Comparison of ENCODE assay signal across 21 mouse cellular contexts in genomic region chr5:148899361-148899760, GRCm38 (mm10). TPM values are rescaled to one million over a fixed set of nuclear protein-coding genes. Genes with fewer than 3 reads are reported as not detected.
DNase-seq lines count a peak whose midpoint lies in the region; ATAC-seq and TF ChIP-seq lines count a peak whose summit lies in the region.
"Had no signal": no experiment of that assay in that cellular context is flagged by ENCODE, and none has a peak within 500 bp of the region (broad histone marks: within the 10 kb centered on the region; RNA-seq: fewer than 3 reads in every experiment).

No protein-coding gene starts in this region.

- no peak for TF ChIP-seq EP300 in liver, postnatal 0 days (IDR thresholded peaks at IDR 0.05; ENCODE audit: low read depth)

- H3K9ac ChIP-seq in kidney, embryonic 15.5 days, result no peak overlapping the region
- H3K9ac ChIP-seq in liver, embryonic 12.5 days, result no peak overlapping the region
- H3K9ac ChIP-seq in liver, postnatal 0 days (replicated peaks), result no peak overlapping the region
- H3K9ac ChIP-seq in liver, embryonic 15.5 days, result no peak overlapping the region
- H3K9ac ChIP-seq: embryonic facial prominence, embryonic 12.5 days; forebrain, postnatal 0 days; hindbrain, embryonic 13.5 days; liver, embryonic 14.5 days had no signal

- peaks cover 23% of the 10 kb centered on the region for H3K4me1 ChIP-seq in kidney, embryonic 15.5 days
- H3K4me1 ChIP-seq in liver, embryonic 12.5 days, result peaks cover 62% of the 10 kb centered on the region
- peaks cover 12% of the 10 kb centered on the region for H3K4me1 ChIP-seq in liver, postnatal 0 days (ENCODE audit: insufficient read depth)
- peaks cover 60% of the 10 kb centered on the region for H3K4me1 ChIP-seq in liver, embryonic 15.5 days (replicated peaks)

- no peak for ATAC-seq in kidney, embryonic 15.5 days (replicated peaks; ENCODE audit: low FRiP score)
- ATAC-seq in liver, embryonic 12.5 days, result no peak
- ATAC-seq in liver, postnatal 0 days, result no peak
- ATAC-seq in liver, embryonic 15.5 days (ENCODE audit: insufficient read depth), result no peak
- ATAC-seq: activated CD4-positive, CD25-positive, alpha-beta regulatory T cell, adult 4 months; forebrain, postnatal 0 days had no signal

- H3K36me3 ChIP-seq in kidney, embryonic 15.5 days, result peaks cover 21% of the 10 kb centered on the region
- peaks cover 47% of the 10 kb centered on the region for H3K36me3 ChIP-seq in liver, embryonic 12.5 days
- H3K36me3 ChIP-seq in liver, postnatal 0 days (replicated peaks; ENCODE audit: insufficient read depth, low read length), result peaks cover 27% of the 10 kb centered on the region
- H3K36me3 ChIP-seq in liver, embryonic 15.5 days (replicated peaks), result peaks cover 32% of the 10 kb centered on the region

- TF ChIP-seq CTCF in liver, postnatal 0 days (IDR thresholded peaks at IDR 0.05; ENCODE audit: low read depth), result no peak

- H3K27ac ChIP-seq in kidney, embryonic 15.5 days, result no peak overlapping the region
- peak overlapping the region; percentile 99 for H3K27ac ChIP-seq in liver, embryonic 12.5 days
- no peak overlapping the region for H3K27ac ChIP-seq in liver, postnatal 0 days (ENCODE audit: low read depth)
- peak overlapping the region; percentile 25; the same call in 1 of the 2 replicates for H3K27ac ChIP-seq in liver, embryonic 15.5 days (replicated peaks)
- H3K27ac ChIP-seq: embryonic facial prominence, embryonic 12.5 days; heart, adult 2 months; hindbrain, embryonic 13.5 days; limb, embryonic 10.5 days; stomach, postnatal 0 days had no signal

- H3K27me3 ChIP-seq in kidney, embryonic 15.5 days, result no peaks in the 10 kb centered on the region
- H3K27me3 ChIP-seq in liver, embryonic 12.5 days (replicated peaks), result no peaks in the 10 kb centered on the region
- no peaks in the 10 kb centered on the region for H3K27me3 ChIP-seq in liver, postnatal 0 days (ENCODE audit: insufficient read depth, low read length)
- no peaks in the 10 kb centered on the region for H3K27me3 ChIP-seq in liver, embryonic 15.5 days
- H3K27me3 ChIP-seq: embryonic facial prominence, embryonic 12.5 days; hindbrain, embryonic 13.5 days had no signal

- 93% methylated on average over 7 of the region's 7 CpGs for WGBS in kidney, embryonic 15.5 days
- WGBS in liver, embryonic 12.5 days (ENCODE audit: insufficient replicate concordance), result 88% methylated on average over 7 of the region's 7 CpGs
- WGBS in liver, postnatal 0 days (ENCODE audit: insufficient replicate concordance), result 93% methylated on average over 7 of the region's 7 CpGs
- WGBS in liver, embryonic 15.5 days (ENCODE audit: insufficient replicate concordance), result 88% methylated on average over 7 of the region's 7 CpGs

- H3K4me2 ChIP-seq in kidney, embryonic 15.5 days, result no peak overlapping the region
- H3K4me2 ChIP-seq in liver, embryonic 12.5 days, result no peak overlapping the region
- H3K4me2 ChIP-seq in liver, postnatal 0 days (ENCODE audit: low read depth, low read length), result no peak overlapping the region
- H3K4me2 ChIP-seq in liver, embryonic 15.5 days, result no peak overlapping the region
- H3K4me2 ChIP-seq: embryonic facial prominence, embryonic 12.5 days; hindbrain, embryonic 13.5 days had no signal

- H3K4me3 ChIP-seq in kidney, embryonic 15.5 days (replicated peaks), result no peak overlapping the region
- H3K4me3 ChIP-seq in liver, embryonic 12.5 days, result no peak overlapping the region
- no peak overlapping the region for H3K4me3 ChIP-seq in liver, postnatal 0 days (ENCODE audit: low read depth, low read length)
- H3K4me3 ChIP-seq in liver, embryonic 15.5 days (replicated peaks), result no peak overlapping the region
- H3K4me3 ChIP-seq: embryonic facial prominence, embryonic 12.5 days; heart, adult 2 months; hindbrain, embryonic 13.5 days; limb, embryonic 10.5 days had no signal

- DNase-seq in adrenal gland, postnatal 10 days, result peak; percentile 15
- no peak for DNase-seq in adrenal gland, adult 18-20 months (ENCODE audit: low spot score in 2 of 2)
- peak; percentile 79 for DNase-seq in kidney, adult 11 months
- DNase-seq in liver, postnatal 0 days, result no peak
- DNase-seq: adrenal gland, postnatal 36 days; cerebellum, adult 9-10 months; forebrain, postnatal 0 days; gastrocnemius, postnatal 25 days; heart, adult 2 months; lung, postnatal 4 days; midbrain, embryonic 14.5 days; right cerebral cortex, postnatal 14 days had no signal

- no peaks in the 10 kb centered on the region for H3K9me3 ChIP-seq in kidney, embryonic 15.5 days (replicated peaks)
- no peaks in the 10 kb centered on the region for H3K9me3 ChIP-seq in liver, embryonic 12.5 days (replicated peaks)
- H3K9me3 ChIP-seq in liver, postnatal 0 days (ENCODE audit: low read length), result no peaks in the 10 kb centered on the region
- H3K9me3 ChIP-seq in liver, embryonic 15.5 days (replicated peaks), result no peaks in the 10 kb centered on the region
- H3K9me3 ChIP-seq: embryonic facial prominence, embryonic 12.5 days; hindbrain, embryonic 13.5 days; limb, embryonic 10.5 days had no signal

RNA-seq across cellular contexts. Expression of gene Katnal1, which starts 29.8 kb away (rescaled TPM):
- 10 to 100 TPM in 1 of 2 experiments, 1 to 10 TPM in 1; 5.5 to 12.2 TPM for total RNA-seq in adrenal gland, postnatal 10 days (2021)
- 1 to 10 TPM; 5.8 to 8.3 TPM for total RNA-seq in adrenal gland, adult 18-20 months (2021)
- polyA plus RNA-seq in kidney, embryonic 15.5 days (2015; fragmentation: Nextera tagmentation; extraction: Ambion mirVana), result 10.1 and 13.7 TPM in 2 replicates
- polyA plus RNA-seq in liver, embryonic 12.5 days (2016; fragmentation: Nextera tagmentation; extraction: Ambion mirVana), result 18.3 and 18.9 TPM in 2 replicates
- polyA plus RNA-seq in liver, postnatal 0 days (2015; fragmentation: Nextera tagmentation; extraction: Ambion mirVana), result 4.3 and 4.8 TPM in 2 replicates
- polyA plus RNA-seq in liver, embryonic 15.5 days (2015; fragmentation: Nextera tagmentation; extraction: Ambion mirVana), result 8.1 and 9.0 TPM in 2 replicates

Comparison
In these comparisons a context has a peak if more than half of its experiments do, and no peak if none do; other contexts are left out.
1. DNase-seq: peak in adrenal gland, postnatal 10 days (single experiment) and kidney, adult 11 months (single experiment); none in adrenal gland, adult 18-20 months (0 of 2) and liver, postnatal 0 days (single experiment).
2. H3K27ac ChIP-seq: peak in liver, embryonic 12.5 days (single experiment) and liver, embryonic 15.5 days (single experiment); none in kidney, embryonic 15.5 days (single experiment) and liver, postnatal 0 days (single experiment).